Mouse (Mus musculus) monocyte, adult 5-6 weeks (primary cell): ENCODE measurements around the gene Ggcx. TPM values are rescaled to one million over a fixed set of nuclear protein-coding genes. Genes with fewer than 3 reads are reported as not detected.

ENCODE experiments used
- ATAC-seq: fragments of 153-309, 156-312 bp; replicated peaks from 2 replicates; pipeline ENCODE4 v1.8.0; 2017; ENCODE audit warnings: mild to moderate bottlenecking; ENCODE audit not compliant: low TSS enrichment, insufficient number of reproducible peaks, severe bottlenecking, poor library complexity, low FRiP score
- total RNA-seq: library from RNA; stranded (forward); fragments of 200-1000, 200-491, 200-594 nt; gene quantifications from 3 replicates; pipeline ENCODE4 v1.2.3, GENCODE M21; 2017

The Ggcx gene
- total RNA-seq: 10.1 to 13.9 TPM (median 11.1 TPM) in 3 replicates

DNA sequence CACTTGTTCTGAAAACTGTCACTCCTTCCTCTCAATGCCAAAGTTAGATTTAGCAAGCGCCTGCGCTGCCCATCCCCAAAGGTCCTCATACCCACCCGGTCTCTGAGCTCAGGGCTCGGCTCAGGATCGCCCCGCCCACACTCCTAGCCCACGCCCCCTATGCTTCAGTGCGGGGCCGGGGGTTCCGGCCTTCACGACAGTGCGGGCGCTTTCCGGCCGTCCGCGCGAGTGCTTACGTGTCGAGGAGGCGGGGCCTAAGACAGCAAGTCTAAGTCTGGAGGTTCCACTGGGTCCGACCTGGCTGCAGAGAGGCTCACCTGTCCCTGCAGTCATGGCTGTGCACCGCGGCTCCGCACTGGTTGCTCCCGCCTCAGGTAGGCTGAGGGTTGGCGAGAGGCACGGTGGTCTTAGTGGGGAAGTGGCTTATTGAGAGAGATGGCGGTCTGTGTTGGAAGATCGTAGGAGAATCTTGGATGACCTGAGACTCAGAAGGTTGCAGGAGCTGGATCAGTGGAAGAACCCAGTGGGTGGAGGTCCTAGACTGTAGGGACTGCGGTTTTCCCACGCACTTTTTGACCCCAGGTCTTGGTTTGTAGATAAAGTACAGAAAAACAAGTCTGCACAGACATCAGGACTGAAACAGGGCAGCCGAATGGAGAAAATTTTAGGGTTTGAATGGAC is at the start of gene Ggcx:
TSS of gene Ggcx (plus strand) at position 233 of the 681 bp plus-strand sequence.
- peak; percentile 94 for ATAC-seq

DNA sequence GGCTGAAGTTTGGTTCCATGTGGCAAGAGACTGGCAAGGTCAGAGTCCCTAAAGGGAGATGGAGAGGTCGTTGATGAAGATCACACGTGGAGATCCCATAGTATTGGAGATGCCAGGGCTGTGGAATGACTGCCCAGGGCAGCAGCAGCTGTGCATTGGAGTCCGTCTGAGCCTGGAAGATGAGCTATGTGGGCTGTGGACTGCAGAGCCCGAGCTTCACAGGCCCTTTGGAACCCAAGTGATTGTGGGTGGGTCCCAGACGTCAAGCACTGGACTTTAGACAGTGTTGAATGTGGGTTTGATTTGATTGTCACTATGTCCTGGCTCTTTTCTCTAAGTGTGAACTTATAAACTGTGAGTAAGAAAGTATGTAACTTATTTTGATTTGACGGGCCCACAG is 49.1 kb upstream of the Ggcx start:
- no peak for ATAC-seq

DNA sequence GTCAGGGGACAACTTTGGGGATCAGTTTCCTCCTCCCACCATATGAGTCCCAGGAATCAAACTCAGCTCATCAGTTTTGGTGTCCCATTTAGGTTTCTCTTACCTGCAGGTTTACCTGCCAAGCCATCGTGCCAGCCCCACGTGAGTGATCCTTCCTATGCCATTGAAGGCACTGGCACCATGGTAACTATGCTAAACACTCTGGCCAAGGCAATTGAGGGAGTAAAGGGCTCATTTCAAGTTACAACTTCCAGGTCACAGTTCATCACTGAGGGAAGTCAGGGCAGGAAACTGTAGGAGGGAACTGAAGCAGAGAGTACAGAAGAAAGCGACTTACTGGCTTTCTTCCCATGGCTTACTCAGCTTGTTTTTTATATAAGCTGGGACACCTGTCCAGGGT is 47.8 kb upstream of the Ggcx start:
- no peak for ATAC-seq

DNA sequence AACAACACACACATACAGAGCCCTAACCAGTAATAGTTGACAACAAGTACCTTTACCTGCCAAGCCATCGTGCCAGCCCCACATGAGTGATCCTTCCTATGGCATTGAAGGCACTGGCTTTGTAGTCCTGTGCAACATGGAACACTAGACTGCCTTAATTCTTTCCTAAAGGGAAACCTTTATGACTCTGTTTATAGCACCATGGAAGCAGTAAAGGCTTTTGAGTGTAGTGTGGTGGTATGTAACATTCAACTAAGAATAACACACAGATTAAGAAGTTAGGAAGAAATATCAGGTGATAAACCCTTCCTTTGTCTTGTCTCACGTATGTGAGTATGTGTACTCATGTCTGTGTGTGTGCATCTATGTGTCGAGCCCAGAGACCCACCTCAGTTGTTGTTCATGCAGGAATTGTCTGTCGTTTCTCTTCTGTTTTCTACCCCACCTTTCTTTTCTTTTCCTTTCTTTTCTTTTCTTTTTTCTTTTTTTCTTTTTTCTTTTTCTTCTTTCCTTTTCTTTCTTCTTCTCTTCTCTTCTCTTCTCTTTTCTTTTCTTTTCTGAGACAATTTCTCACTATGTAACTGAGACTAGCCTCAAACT is 47.2 kb upstream of the Ggcx start, which contains the start of gene Rnf181:
TSS of gene Rnf181 (minus strand) at position 113 of the 600 bp plus-strand sequence.
- ATAC-seq: no peak

DNA sequence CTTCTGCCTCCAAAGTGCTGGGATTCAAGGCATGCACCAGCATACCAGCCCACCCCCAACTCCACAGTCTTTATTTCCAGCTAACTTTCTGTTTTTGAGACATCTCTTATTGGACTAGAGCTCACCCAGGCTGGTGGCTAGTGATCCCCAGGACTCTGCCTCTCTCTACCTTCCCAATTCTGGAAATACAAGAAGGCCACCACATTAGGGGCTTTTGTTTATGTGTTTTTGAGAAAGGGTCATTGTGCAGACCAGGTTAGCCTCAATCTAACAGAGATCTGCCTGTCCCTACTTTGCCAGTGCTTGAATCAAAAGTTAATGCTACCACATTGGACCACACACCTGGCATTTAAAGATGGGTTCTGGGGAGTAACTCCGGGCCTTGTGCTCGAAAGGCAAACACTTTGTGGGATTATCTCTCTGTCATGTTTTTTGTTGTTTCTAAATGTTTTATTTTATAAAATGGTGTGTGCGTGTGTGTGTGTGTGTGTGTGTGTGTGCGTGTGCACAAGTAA is 46.6 kb upstream of the Ggcx start:
- no peak for ATAC-seq

DNA sequence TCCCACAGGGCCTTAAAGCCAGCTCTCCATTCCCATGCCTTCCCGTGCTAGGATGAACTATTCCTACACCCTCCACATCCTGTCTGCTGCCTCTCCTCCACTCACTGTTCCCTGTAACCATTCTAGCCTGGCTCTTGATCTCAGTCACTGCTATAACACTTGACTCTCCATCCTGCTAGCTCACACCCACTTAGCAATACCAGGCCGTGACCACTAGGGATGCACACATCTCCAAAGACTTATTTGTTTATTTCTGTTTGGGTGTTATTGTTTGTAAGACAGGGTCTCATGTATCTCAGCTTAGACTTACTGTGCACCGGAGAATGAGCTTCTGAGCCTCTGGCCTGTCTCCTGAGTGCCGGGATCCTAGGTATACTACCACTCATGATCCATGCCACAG is 44.6 kb upstream of the Ggcx start:
- no peak for ATAC-seq

DNA sequence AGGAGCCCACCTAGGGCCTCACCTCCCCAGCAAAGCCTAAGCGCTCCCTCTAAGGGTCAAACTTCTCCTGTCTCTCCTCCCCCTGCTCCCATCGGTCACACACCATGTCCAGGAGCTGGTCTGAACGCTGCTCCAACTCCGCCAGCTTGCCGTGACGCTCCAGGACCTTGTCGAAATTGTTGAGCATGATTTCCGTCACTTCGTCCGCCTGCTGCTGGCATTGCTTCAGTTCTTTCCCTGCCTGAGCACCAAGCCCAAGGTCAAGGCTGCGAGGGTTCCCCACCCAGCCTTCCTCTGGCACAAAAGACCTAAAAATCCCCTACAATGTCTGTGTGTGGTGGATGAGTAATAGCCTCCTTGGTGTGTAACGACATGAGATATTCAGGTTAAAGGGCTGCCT is 44.0 kb upstream of the Ggcx start:
- no peak for ATAC-seq

GRCm38 (mm10) chr6:72371147-72371546 is 43.0 kb upstream of the Ggcx start:
- no peak for ATAC-seq

DNA sequence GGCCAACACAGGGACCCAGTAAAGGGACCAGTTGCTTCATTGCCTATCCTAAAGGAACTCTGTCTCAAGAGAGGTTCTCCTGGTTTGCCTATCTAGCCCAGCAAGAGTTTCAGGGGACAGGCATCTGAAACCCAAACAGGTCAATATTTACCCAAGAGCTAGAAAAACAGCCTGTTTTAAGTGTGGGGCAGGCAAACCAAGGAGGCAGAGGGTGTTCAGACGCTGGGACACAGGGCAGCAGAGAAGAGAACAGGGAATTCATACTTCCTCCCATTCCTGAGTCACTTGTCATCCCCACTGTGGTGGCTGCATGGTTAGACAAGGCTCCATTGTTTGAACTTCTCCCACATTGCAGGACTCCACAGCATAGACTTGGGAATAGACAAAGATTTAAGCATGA is 42.5 kb upstream of the Ggcx start:
- no peak for ATAC-seq

DNA sequence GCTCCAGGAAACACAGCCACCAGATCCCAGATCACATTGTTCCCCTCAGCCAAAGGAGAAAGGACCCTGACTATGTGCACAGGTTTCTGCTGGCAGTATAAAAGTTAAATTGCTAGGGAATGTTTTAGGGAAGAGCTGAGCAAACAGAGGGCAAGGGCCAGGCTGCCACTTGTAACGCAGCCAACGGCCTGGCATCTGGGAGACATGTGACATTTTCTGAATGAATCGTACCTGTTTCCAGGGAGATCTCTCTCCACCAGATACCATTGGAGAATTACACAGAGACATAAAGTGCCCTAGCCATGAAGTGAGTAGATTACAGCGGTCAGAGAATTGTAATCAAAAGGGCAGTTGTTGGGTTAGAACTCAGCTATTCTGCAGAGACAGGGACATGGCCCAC is 40.9 kb upstream of the Ggcx start:
- no peak for ATAC-seq

DNA sequence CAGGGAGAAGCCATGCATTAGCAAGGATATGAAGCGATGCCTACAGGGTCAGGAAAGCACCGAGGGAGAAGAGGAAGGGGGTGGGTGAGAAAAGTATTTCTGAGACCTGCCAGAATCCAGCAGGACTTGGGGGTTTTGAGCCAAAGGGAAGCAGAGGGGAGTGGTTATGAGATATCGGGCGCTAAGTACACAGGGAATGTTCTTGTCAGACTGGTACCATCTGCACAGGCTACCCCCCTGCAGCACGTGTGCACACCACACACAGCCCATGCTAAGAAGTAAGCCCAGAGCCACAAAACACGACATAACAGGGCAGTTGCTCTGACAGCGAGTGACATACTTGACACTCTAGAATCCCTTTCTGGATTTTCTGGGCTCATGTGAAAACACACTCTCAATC is 39.9 kb upstream of the Ggcx start:
- no peak for ATAC-seq

DNA sequence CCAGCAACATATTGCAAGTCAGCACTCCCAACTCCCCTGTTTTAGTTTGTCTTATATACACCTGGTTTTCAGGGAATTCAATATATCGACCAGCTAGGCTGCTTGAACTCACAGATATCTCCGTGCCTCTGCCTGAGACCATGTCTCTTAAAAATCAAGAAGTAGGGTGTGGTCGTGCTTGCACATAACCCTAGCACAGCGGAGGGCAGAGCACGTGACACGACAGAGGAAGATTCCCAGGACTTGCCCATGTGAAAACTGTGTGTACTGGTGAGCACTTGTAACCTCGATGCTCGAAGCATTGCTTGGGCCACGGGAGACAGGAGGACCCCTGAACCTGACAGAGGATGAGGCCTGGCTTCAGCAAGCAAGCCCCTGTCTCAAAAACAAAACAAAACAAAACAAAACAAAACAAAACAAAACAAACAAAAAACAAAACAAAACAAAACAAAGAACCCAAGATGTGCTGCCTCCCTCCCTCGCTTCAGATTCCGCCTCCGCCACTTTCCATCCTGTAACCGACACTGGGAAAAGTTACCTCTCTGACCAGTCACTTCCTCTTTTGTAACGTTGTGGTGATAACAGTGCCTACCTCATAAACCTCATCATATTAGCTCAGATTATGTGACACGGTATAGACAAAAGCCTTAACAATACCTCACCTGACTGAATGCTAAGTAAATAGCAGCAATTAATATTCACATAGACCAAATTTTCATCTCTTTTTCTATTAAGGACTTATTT is 39.1 kb upstream of the Ggcx start:
- ATAC-seq: peak; percentile 45; the same call in 1 of the 2 replicates

- no peak for ATAC-seq
Measured at GRCm38 (mm10) chr6:72378510-72379234, 35.4 kb upstream of the Ggcx start.

DNA sequence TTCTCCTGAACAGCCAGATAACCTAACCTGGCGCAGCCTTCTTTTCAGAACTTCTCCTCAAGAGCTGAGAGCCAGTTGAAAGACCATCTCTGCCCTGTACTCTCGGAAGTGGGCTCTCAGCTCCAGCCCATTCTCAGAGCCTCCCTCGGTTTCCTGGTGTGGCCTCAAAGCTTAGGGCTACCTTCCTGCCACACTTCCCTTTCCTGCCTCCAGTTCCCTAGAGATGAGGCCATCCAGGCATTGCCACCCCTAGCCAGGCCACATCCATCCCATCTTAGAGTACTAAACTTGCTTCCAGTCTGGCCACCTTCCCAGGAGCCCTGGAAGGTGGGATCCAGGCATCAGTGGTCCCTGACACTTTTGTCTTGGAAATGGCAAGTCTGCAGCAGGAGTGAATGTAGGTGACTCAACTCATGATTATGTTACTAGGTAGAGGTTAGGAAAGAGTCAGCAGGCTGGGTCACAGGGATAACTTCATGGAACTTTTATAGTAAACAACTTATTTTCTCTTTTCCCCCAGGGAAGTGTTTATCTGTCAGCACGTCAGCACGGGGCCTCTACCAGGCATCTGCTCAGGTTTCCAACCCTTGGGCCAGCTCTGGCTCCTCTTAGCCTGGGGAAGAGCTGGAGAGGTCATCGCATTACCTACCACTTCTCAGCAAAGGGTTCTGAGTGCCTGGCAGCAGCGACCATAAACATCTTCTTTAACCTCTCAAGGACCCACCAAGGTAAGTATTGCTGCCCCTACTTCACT is 34.6 kb upstream of the Ggcx start:
- no peak for ATAC-seq

GRCm38 (mm10) chr6:72380131-72380770 is 33.9 kb upstream of the Ggcx start, which contains the start of gene Vamp5:
TSS of gene Vamp5 (minus strand) at chr6:72380468.
- ATAC-seq: peak; percentile 79

- ATAC-seq: no peak
Measured at GRCm38 (mm10) chr6:72382494-72382893, 31.6 kb upstream of the Ggcx start.

- no peak for ATAC-seq
Measured at GRCm38 (mm10) chr6:72383142-72383820, 30.8 kb upstream of the Ggcx start.
